Mouse (Mus musculus) liver, embryonic 14.5 days (tissue): Measurements from ENCODE around the gene Bsn. TPM values are rescaled to one million over a fixed set of nuclear protein-coding genes. Genes with fewer than 3 reads are reported as not detected.

Experiments
- ATAC-seq: fragments of 200-750 bp; cut with Nextera tagmentation; 2 replicates; pipeline ENCODE4 v1.8.0; 2017; ENCODE audit warnings: moderate number of reproducible peaks, mild to moderate bottlenecking, moderate library complexity; ENCODE audit not compliant: insufficient read depth
- DNase-seq, 3 experiments: peaks; one replicate each; pipeline ENCODE4 v3.0.0-alpha.2; 2012 to 2013; ENCODE audit warnings: low read depth in 3 of 3, low spot score in 3 of 3
- H3K27ac ChIP-seq: fragments of 300-500 bp; sonication (generic); 2 replicates; pipeline ENCODE4 v1.5.1; 2014; ENCODE audit warnings: moderate library complexity, mild to moderate bottlenecking, control low read depth, inconsistent platforms
- H3K27me3 ChIP-seq: fragments of 300-500 bp; sonication (generic); 2 replicates; pipeline ENCODE4 v1.6.1; 2014; ENCODE audit warnings: mild to moderate bottlenecking, low read length, moderate library complexity; ENCODE audit not compliant: control insufficient read depth, insufficient read depth
- H3K36me3 ChIP-seq: fragments of 300-500 bp; sonication (generic); replicated peaks from 2 replicates; pipeline ENCODE4 v1.6.1; 2014; ENCODE audit warnings: low read depth; ENCODE audit not compliant: control insufficient read depth, insufficient read depth
- H3K4me1 ChIP-seq, 2 experiments: fragments of 200-500 bp in 1 of 2; fragments of 300-500 bp in 1 of 2; sonication (generic) in 1 of 2; replicated peaks; 2 replicates each; pipeline ENCODE4 v1.6.1; 2012 to 2014; ENCODE audit warnings: antibody characterized with exemption in 1 of 2, inconsistent platforms in 1 of 2, low read length in 1 of 2; ENCODE audit not compliant: control insufficient read depth in 2 of 2, insufficient read depth in 2 of 2
- H3K4me2 ChIP-seq: fragments of 300-500 bp; sonication (generic); 2 replicates; pipeline ENCODE4 v1.6.1; 2014; ENCODE audit warnings: low read depth, mild to moderate bottlenecking, control low read depth, moderate library complexity
- H3K4me3 ChIP-seq, 2 experiments: fragments of 200-500 bp in 1 of 2; fragments of 300-500 bp in 1 of 2; sonication (generic) in 1 of 2; 2 replicates each; pipeline ENCODE4 v1.5.1; 2012 to 2014; ENCODE audit warnings: low read depth in 2 of 2, low read length in 2 of 2, mild to moderate bottlenecking in 2 of 2, control low read depth in 1 of 2, inconsistent platforms in 1 of 2, moderate library complexity in 1 of 2; ENCODE audit not compliant: insufficient read depth in 1 of 2
- H3K9ac ChIP-seq: fragments of 300-500 bp; sonication (generic); replicated peaks from 2 replicates; pipeline ENCODE4 v1.6.1; 2014; ENCODE audit warnings: mild to moderate bottlenecking, control low read depth, moderate library complexity
- H3K9me3 ChIP-seq: fragments of 300-500 bp; sonication (generic); 2 replicates; pipeline ENCODE4 v1.6.1; 2016; ENCODE audit warnings: low read length, mixed read lengths; ENCODE audit not compliant: control insufficient read depth
- CTCF ChIP-seq: IDR thresholded peaks from 2 replicates; pipeline ENCODE4 v1.5.1; 2016; ENCODE audit warnings: antibody characterized with exemption, low read depth, control low read depth
- EP300 ChIP-seq: IDR thresholded peaks from 2 replicates; pipeline ENCODE4 v1.6.1; 2016; ENCODE audit warnings: antibody characterized with exemption, low read depth
- WGBS: fragments of 180-500 bp; shearing (Covaris S2); extraction: QIAGEN DNeasy Blood & Tissue Kit; methylation state at CpG from one replicate; pipeline ENCODE4 v1.1.7; 2014; ENCODE audit not compliant: insufficient replicate concordance; 5-methylcytosine and 5-hydroxymethylcytosine counted together
- polyA plus RNA-seq, 2 experiments: library from polyadenylated mRNA; depleted of rRNA in 1 of 2; stranded (reverse) in 1 of 2; unstranded in 1 of 2; fragments of >200 nt; fragmentation: Nextera tagmentation in 1 of 2; extraction: Ambion mirVana in 1 of 2; gene quantifications; 2 replicates each; pipeline versions ENCODE4 v1.2.1 to v1.2.3; 2012 to 2014

Gene Bsn
- polyA plus RNA-seq, 2 experiments = 0.86 to 1.1 TPM

DNA sequence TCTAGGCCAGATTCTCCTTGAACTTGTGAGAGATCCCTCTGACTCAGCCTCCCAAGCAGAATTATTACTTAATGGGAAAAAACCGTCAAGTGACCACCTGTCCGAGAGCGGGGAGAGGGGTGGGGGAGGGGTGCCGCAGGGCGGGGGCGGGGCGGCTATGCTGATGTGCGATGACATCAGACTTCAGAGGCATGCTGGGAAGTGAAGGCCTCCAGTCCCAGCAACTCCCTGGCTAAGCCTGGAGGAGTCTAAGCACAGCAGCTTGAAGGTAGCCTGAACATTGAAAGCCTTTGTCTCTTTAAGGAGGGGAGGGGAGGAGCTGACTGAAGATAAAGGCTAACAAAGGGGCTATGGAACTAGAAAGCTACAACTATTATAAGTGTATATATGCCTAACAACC lies 25.0 kb downstream of the Bsn start:
- ATAC-seq = no peak
- Histone ChIP-seq H3K4me1 (no peaks in the 10 kb centered on the region), H3K36me3 (no peaks in the 10 kb centered on the region), H3K9ac (no peak overlapping the region), H3K27ac (no peak overlapping the region), H3K27me3 (no peaks in the 10 kb centered on the region), H3K4me3 (no peak overlapping the region), H3K9me3 (no peaks in the 10 kb centered on the region), H3K4me2 (no peak overlapping the region)
- no peak for TF ChIP-seq CTCF
- no peak for TF ChIP-seq EP300
- no peak for DNase-seq
- 50% methylated on average over 8 of the region's 8 CpGs for WGBS

DNA sequence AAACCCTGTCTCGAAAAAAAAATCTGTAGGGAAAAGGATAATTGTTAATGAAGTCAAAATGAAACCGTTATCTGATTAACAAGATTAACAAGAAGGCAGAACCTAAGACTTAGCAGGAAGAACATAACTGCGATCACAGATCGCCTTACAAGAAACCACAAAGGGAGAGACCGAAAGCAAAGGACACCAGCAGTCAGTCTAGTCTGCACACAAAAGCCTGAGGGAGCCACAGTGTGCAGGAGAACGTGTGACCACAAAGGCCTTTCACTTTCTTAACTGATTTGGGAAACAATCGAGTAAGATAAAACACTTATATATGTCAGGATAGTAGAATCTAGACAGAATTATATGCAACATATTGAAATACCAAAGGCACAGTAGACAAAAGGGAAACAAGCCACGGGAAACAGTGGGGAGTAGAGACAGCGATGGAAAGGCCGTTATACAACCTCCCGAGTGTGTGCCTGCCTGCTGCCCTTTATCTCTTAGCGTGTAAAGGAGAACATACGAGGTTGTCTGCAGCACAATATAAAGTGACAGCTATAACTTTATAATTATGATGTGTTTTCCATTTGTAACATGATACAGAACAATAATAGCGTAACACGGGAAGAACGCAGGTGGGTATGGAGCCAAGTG lies 26.4 kb downstream of the Bsn start:
- no peak for TF ChIP-seq CTCF
- no peak for TF ChIP-seq EP300
- no peak for ATAC-seq
- H3K4me2 ChIP-seq = no peak overlapping the region

DNA sequence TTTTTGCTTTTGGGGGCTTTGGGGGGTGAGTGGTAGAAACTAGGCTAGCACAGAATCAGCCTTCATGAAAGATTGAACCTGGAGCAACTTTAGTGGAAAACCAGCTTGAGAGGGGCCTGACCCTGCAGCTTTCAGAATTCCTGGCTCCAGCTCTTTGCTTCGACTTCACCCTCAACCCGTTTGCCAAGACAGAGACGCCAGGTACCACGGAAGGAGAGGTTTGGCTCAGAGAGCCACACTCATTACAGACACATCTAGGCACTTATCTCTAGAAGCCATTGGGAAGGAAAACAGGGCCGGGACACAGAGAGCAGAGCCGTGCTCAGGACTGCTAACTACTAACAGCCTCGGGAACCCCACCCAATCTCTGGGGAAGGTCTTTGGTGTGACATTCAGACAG lies 32.3 kb downstream of the Bsn start:
- WGBS = 53% methylated on average over 7 of the region's 7 CpGs
- H3K36me3 ChIP-seq = no peaks in the 10 kb centered on the region

More for the DNA sequence above, 26.4 kb downstream of the Bsn start:
- Histone ChIP-seq H3K36me3 (no peaks in the 10 kb centered on the region), H3K4me3 (no peak overlapping the region), H3K9me3 (no peaks in the 10 kb centered on the region), H3K9ac (no peak overlapping the region), H3K4me1 (no peaks in the 10 kb centered on the region), H3K27me3 (no peaks in the 10 kb centered on the region), H3K27ac (no peak overlapping the region)
- DNase-seq = no peak
- WGBS = 43% methylated on average over 16 of the region's 16 CpGs

DNA sequence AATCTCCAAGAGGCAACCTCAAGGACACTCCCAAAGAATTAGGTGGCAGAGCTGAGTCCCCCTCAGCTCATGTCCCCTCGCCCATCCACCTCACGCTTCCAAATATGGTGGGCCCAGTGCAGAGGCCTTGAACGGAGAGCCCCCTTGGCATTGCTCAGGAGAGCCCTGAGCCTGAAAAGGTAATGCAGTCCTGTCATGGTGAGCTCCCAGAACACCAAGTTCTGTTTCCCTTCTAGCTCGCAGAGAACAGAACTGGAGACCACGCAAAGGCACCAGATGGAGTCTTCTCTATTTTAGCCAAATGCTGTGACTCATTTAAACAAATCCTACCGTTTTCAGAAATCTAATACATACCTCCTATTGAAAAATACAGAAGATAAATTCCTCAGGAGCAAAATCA lies 32.7 kb downstream of the Bsn start:
- Histone ChIP-seq H3K4me3 (no peak overlapping the region), H3K4me2 (no peak overlapping the region), H3K27ac (no peak overlapping the region), H3K9me3 (no peaks in the 10 kb centered on the region), H3K27me3 (no peaks in the 10 kb centered on the region), H3K36me3 (no peaks in the 10 kb centered on the region), H3K4me1 (no peaks in the 10 kb centered on the region), H3K9ac (no peak overlapping the region)
- no peak for TF ChIP-seq CTCF
- no peak for TF ChIP-seq EP300
- ATAC-seq = no peak
- WGBS = 60% methylated on average over 6 of the region's 6 CpGs
- DNase-seq = no peak

More for the DNA sequence above, 32.3 kb downstream of the Bsn start:
- H3K4me1 ChIP-seq = no peaks in the 10 kb centered on the region
- H3K4me2 ChIP-seq = no peak overlapping the region
- no peaks in the 10 kb centered on the region for H3K27me3 ChIP-seq
- DNase-seq = no peak
- H3K27ac ChIP-seq = no peak overlapping the region
- ATAC-seq = no peak
- no peak overlapping the region for H3K9ac ChIP-seq
- H3K4me3 ChIP-seq = no peak overlapping the region
- H3K9me3 ChIP-seq = no peaks in the 10 kb centered on the region
- TF ChIP-seq CTCF (no peak), EP300 (no peak)

DNA sequence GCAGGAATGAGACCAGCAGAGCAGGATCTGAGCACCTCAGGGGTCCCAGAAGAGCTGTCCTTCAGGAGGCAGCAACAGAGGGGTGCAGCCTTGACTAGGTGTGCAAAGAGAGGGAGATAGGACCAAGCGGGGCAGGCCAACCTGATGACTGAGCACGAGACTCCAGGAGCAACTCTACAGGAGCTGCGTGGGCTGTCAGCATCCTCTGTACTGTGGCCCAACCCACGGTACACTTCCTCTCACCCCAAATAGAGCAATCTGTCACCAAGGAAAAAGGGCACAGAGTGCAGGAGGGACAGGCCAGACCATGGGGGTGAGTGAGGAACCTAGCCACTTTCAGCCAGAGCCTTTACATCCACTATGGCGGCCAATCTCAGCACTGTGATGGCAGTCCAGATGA lies 33.4 kb downstream of the Bsn start:
- TF ChIP-seq EP300 = no peak
- Histone ChIP-seq H3K36me3 (no peaks in the 10 kb centered on the region), H3K4me2 (no peak overlapping the region), H3K9me3 (no peaks in the 10 kb centered on the region), H3K4me3 (no peak overlapping the region), H3K27me3 (no peaks in the 10 kb centered on the region), H3K9ac (no peak overlapping the region), H3K4me1 (no peaks in the 10 kb centered on the region), H3K27ac (no peak overlapping the region)
- no peak for DNase-seq
- 66% methylated on average over 5 of the region's 5 CpGs for WGBS
- no peak for ATAC-seq
